Mouse (Mus musculus) cerebellum, adult 9-11 months (tissue): ENCODE measurements at regions not wholly inside any gene's neighbourhood (a gene's known extent, or its start where the extent isn't known, plus 50 kb on each side); places are given as distances from the start of the nearest gene placed in this dataset.

Experiments
- DNase-seq: peaks from one replicate; pipeline ENCODE4 v3.0.0; 2022

DNA sequence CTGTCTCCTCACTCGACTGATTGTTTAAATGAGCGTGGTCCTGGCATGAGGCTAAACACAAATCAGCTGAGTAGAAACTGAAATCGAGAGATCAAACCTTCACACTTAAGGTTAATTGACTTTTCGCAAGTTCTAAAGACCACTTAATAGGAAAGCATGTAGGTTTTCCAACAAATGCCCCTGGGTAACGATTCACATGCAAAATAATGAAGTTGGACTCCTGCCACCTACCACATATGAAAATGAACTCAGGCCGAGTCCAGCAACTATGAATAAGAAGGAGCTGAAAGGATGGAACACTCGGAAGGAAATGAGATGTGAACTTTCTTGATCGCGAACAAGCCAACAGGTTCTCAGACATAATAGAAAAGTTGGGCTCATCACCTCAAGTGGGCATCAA is 812.0 kb downstream of the Tmem132b start:
- no peak for DNase-seq

DNA sequence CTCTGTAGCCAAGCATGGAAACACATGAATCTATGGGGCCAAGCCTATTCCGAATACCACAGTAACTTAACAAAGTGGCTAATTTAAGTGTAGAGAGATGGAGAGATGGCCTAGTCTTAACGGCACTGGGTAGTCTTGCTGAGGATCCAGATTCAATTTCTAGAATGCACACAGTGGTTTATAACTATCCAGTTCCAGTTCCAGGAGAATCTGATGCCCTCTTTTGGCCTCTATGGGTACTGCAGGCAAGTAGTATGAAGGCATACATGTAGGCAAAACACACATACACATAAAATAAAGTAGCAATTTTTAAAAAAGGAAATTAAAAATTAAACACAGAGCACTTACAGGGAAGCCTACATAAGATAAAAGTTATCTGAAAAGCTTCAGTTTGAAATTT is 819.4 kb downstream of the Tmem132b start:
- DNase-seq, result no peak

DNA sequence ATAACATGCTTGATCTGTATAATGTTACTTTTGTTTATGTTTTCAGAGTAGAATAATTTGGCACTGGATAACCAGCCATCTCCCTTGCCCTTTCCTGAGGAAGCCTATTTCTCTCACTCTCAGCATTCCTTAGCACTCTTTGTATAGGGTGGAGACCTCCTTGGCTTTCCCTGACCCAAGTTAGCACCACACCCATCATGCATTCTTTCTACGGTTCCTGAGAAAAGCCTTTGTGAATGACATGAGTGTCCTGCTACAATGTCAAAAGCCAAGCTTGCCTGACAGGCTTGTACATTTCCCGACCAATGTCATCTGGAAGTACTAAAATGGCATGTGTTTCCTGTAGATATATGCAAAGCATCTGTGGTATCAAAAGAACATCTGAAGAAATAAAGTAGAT is 837.9 kb downstream of the Tmem132b start:
- no peak for DNase-seq

DNA sequence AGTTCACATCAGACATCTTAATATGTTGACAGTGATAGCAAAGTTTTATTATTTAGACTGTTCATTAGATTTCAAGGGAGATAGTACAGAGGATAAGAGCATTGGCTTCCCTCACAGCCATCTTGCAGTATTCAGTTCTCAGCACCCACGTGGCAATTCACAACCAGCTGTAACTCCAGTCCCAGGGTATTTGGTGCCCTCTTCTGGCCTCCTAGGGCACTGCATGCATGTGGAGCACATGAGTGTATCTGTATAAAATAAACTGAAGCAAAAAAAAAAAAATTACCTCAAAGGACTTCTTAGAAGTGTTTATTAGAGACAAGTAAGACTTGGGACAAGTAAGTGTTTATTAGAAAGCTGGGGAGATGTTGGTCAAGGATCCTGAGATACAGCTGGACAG is 849.3 kb upstream of the Tmem132c start:
- no peak for DNase-seq

DNA sequence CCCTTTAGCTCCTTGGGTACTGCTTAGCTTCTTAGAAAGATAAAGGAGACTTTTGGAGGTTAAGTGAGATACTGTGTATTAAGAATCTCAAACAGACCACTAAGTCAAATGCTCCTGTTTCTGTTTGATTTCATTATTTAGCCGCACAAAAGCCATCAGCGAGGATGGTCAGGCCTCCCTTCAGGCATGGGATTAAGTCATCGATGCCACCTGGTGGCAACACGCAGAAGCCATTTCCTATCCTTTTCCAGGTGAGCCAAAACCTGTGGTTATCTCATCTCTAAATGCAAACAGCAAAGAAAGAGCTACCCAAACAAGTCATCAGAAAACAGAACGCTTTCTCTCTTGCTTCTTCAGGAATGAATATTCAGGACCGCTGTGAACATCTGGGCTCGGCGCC is 846.3 kb upstream of the Tmem132c start:
- DNase-seq, result no peak

DNA sequence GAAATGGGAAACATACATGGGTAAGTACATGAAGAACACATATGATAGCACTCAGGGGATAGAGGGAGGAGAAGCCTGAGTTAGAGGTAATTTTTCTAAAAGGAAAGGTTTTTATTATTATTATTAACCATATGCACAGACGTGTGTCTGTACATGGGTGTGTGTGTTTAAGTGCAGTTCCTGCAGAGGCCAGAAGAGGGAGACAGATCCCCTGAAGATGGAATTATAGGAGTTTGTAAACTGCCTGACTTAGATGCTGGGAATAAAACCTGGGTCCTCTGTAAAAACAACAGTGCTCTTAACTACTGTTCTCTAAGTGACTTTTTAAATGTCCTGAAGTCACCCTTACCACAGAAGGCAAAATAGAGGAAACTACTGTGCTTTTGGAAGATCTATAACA is 809.9 kb upstream of the Tmem132c start:
- no peak for DNase-seq

DNA sequence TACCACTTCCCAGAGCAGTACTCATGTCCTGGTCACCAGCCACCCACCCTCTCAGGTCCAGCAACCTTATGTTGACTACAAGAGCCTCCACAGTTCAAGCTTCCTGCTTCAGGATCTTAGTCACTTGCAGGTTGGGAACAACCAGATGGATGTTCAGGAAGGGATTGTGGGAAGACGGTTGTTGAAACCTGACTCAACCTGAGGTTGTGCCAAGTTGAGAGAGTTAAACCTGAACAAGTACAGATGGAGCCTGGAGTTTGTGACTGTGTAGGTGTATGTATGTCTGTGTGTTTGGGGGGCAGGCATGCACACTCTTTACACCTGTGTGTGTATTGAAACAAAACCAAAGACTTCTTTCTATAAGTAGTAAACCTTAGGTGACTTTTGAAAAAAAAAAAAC is 802.9 kb upstream of the Tmem132c start:
- no peak for DNase-seq

DNA sequence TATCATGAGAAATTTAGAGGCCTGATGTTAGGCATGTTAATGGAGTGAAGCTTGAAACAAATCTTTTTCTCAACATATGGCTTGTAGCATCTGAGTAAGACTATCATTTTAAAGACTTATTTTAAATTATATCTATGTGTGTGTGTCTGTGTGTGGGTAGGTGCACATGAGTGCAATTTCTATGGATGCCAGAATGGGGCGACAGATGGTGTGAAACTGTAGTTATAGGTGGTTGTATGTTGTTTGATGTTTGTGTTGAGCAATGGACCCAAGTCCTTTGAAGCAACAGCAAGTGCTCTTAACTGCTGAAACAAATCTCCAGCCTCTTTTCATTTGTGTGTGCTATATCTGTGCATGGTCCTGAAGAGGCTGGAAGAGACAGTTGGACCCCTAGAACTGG is 801.1 kb upstream of the Tmem132c start:
- DNase-seq, result no peak

DNA sequence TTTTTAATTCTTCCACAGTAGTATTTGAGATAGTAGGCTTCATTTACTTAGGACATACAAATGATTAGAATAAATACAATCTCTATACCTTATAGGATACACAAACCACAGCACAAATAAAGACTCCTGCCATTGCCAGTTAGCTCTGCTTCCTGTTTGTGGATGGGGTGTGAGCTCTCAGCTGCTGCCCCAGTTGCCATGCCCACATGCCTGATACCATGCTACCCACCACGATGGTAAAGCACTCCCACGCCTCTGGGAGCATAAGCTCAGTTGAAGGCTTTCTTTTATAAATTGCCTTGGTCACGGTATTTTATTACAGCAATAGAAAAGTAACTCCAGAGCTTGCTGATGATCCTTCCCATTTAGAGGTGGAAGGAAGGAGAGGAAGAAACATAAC is 765.8 kb upstream of the Tmem132c start:
- DNase-seq, result no peak

DNA sequence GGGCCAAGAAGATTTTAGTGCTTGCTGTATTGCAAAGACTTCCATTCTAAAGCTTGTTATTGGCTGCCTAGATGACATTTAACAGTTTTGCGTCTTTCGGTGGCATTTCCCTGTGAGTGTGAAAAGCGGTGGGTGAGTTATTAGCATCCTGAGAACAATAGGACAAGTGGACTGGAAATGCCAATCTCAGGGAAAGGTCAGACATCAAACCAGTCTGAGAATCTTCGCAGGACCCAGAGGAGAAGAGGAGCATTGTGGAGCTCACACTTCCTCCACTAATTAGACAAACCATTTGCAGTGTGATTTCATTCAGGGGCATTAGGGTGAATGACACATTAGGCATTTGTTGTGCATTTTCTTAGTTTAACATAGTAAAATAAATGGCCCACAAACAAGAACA is 719.5 kb upstream of the Tmem132c start:
- no peak for DNase-seq

DNA sequence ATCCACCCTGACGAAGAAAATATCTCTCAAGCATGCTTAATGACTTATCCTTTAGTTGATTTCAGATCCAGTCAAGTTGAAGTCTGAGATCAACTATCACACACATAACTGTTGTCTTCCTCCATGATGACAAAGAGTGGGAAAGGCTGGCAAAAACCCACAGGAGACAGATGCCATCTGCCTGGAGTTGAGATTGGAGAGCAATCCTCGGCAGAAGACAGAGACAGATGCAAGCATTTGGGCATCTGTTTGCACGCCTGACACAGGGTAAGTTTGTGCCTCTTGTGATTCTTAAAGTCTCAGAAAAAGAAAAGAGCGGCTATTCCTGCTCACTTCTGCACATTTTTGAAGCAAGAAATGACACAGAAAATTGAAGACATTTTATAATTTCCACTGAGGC is 715.7 kb upstream of the Tmem132c start:
- DNase-seq, result no peak

DNA sequence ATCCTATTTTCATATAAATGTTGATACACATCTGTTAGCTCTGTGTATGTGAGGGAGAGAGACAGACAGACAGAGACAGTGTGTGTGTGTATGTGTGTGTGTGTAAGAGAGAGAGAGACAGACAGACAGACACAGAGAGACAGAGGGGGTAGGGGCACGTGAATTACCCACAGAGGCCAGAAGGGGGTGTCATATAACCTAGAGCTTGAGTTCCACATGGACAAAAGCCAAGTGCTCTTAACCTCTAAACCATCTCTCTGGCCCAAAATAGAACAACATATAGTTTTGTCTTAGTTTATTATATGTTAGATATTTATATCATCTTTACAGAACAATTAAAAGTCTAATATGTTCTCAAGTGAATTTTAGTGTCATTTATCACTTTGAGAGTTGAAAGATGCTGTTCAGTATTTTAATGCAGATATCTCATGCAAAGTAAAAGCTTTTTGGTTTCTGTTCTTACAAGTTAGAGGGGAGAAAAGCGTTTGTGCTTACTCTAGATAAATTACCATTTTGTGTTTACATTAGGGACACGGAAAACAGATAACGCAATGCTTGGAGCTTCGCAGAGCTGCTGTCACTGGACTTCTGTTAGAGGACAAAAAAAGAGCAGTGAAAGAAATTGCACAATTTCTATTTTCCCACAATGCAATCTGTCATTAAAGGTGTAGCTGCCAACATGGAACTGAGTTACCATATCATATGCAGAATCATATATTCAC is 710.6 kb upstream of the Tmem132c start:
- no peak for DNase-seq

DNA sequence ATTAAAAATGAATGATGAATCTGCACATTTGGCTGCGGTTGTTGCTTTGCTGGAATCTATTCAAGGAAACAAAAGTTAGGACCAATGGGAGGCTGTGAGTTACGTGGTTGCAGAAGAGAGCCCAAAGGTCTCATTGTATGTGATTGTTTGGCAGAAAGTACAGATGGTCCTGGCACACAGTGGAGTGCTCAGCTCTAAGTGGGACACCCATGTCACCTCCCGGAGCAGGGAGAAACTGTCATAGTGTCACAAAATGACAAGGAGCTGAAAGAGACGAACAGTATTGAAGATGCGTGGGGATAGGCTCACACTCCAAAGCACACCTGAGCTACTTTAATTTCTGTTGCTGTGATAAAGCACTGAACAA is 710.1 kb upstream of the Tmem132c start:
- DNase-seq, result no peak

DNA sequence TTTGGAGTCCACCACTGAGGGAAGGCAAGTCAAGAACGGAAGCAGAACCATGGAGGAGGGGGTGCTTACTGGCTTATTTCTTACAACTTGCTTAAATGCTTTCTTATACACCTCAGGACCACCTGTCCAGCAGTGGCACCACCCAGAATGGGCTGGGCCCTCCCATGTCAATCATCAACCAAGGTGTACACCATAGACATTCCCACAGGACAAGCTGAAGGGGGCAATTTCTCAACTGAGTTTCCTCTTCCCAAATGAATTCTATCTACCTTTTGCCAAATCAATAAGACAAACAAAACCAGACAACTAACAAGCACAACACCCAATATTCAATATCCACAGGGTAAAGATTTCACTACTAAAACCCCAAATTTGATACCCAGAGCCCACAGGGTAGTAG is 709.6 kb upstream of the Tmem132c start:
- DNase-seq, result no peak

DNA sequence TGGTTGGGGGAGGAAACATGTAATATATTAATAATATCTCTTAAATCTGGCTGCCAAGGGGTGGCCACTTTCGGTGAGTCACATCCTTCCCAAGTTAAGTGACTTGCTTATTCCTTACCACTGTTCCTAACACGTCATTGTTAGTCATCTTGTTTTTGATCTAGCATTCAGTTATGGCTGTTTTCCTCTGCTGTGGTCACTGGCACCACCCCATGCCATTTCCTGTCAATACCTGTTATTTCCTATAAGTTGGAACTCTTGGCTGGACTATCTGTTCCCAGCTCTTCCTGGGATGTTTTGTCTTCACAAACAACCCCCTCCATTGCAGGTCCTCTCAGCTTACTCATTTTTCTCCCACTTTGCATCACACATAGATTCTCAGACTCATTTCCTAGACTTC is 703.5 kb upstream of the Tmem132c start:
- no peak for DNase-seq

DNA sequence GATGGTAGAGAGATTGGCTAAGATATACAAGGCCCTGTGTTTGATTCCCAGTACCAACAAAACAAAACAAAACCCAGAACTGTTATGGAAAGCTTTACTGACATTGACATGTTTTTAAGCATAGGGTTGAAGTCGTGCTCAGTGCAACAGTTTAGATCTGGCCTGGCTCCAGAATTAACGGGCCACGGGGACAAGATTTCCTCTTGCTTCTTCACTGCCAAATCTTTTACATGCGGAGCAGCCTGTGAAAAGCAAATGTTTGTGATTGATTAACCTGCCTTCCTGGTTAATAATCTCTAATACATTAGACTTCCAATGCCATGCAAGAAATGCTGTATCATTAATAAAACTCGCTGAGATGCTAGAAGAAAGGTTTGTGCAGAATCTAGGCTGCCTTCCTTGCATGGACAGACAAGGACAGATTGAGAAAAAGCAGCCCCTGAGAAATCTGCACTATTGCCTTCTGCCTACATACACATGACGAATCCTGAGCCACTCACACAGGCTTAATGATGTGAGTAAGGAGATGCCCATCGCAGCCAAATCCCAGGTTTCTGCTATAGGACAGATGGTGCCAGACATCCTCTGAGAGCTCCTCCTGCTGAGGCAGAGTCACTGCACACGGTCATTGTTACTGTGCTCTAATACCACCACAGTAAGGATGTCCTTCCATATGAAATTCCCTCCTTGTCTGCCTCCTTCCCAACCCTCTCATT is 697.2 kb upstream of the Tmem132c start:
- DNase-seq, result no peak

DNA sequence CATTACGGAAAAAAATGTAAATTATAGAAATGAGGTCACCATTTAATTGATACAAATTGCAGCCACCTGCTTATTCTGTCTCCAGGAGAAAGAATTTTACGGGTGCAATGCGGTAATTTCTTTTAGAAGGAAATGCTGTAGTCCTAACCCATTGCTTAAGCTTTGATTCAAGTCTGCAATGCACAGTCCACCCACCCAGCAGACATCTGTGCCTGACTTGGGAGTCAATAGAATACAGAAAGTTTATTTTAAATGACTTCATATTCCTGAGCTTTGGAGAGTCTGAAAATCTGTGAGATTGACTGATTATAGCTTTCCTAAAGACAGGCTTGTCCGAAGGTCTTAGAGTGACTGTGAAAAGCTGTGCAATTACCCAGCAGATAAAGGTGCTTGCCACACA is 693.8 kb upstream of the Tmem132c start:
- DNase-seq, result no peak

DNA sequence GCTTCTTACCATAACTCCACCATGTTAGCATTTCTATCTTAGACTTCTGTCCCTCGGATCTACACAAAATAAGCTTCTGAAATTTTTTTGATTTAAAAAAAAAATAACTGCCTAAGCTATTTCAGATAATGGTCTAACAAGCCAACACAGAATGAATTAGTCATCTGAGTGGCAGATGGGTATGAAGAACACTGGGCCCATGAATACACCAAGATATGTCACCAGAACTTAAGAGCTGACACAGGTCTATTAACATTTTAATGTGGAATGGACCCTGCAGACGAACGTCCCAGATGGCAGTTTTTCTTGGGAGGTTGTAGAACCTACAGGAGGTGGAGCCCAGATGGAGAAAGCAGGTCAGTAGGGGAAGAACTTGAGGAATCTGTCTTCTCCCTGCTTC is 689.9 kb upstream of the Tmem132c start:
- DNase-seq, result no peak

DNA sequence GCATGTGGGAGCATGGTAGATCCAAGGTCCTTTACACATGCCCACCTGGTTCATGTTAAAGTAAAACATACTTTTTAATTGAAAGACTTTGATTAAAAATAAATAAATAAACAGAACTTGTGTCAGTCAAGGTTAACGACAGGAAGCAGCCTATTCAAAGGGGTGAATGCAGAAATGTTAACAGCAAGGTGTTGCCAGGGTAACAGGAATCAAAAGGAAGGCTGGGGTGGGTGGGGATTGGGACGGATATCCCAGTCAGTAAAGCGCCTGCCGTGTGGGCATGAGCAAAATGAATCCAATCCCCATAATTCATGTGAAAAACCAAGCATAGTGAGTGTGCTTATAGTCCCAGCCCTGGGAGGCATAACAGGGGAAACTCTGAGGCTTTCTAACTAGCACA is 682.6 kb upstream of the Tmem132c start:
- DNase-seq, result no peak

DNA sequence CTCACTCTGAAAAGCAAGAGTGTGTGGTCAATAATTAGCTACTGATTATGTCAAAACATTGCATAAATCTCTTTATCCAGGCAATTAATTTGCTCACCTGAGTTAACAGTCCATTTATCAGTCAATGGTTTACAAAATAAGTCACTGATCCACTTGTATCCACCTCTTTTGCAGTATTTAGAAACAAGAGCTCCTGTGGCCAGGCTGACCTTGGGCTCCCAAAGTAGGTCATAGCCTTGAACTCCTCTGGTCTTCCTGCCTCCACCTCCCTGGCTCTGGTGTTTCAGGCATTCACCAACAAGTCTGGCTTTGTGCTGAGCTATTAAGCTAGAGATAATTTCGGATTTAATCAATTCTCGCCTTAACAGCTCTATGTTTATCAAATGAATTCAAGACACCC is 675.8 kb upstream of the Tmem132c start:
- no peak for DNase-seq

DNA sequence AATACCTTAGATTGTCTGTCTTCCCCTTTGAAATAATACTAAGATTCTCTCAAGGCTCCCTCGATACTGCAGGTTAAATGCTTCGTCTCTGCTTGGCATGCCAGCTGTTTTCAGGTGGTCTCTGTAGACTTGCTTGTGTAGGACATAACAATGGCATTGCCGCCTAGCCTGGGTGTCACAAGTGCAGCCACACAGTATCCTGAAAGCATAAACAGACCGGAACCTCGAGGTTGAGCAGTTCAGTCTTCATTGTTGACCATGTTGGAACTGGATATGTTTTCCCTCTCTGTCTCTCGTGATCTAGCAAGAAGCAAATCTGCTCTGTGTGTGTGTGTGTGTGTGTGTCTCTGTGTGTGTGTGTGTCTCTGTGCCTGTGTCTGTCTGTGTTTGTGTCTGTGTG is 675.4 kb upstream of the Tmem132c start:
- DNase-seq, result no peak

DNA sequence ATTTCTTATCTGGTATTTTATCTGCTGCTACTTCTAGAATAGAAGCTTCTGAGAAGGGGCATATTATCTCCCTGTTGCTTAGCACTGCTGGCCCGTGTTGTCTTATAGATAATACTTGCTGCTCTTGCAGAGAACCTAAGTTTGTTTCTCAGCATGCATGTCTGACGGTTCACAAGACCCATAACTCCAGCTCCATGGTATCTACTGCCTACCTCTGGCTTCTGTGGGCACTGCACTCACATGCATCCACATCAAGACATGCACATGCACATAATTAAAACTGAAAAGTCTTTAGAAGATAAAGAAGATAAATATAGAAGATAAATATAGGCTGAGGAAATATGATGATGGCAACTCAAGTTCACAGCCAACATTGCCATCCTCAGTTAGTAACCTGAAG is 667.8 kb upstream of the Tmem132c start:
- no peak for DNase-seq

DNA sequence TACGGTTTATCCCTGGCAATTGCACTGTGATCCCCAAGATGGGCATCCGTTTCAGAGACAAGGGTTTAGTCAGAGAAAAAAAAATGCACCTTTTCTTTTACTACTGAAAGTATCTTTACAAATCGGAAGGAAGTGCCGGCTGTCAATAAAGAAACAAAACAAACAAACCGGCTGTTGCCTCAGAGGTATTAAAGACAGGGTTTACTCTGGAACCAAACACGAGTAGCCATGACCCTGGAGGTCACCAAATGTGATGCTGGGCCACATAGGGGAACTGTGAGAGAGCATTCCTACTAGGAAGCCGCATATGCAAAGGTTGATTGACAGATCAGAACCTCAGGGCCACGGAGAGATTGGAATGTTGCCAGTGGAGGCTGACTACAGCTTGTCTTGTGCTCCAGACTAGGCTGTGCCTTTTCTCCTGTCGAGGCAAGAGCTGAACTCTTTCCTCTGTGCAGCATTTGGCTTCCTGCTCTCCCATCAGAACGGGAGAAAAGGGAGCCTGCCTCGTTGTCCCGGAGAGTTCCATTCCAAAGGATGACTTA is 643.8 kb upstream of the Tmem132c start:
- DNase-seq, result no peak

DNA sequence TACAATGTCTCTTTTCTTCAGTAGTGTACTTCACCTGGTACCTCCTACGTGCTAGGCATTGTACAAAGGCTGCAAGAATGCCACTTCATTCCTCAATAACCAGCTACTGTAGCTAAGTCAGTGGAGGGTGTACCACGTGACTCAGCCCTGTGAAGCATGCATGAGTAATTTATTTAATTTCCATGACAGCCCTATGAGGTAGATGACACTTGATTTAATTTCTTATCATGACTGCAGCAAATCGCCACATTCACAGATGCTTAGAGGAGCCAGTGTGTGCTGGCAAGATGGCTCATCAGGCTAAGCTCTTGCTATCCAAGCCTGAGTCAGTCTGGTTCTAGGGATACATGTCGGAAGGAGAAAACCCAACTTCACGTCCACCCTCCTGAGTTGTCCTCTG is 642.0 kb upstream of the Tmem132c start:
- DNase-seq, result no peak

DNA sequence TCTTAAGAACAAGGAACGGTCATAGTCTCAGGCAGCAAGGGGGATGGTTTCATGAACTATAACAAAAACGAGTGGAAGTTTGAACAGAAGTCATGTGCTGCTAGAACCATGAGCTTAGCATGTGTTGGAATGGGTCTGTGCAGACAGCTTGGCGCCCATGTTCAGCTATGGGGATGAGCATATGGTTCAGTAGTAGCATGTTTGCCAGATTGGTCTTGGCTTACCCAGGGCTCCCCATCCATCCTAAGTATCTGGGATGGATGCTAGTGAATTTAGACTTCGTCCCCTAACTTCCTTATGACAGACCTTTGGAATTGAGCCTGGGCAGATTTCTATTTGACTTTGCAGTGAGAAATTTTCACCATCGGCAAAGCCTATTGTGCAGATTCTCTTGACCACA is 634.9 kb upstream of the Tmem132c start:
- no peak for DNase-seq
